Mouse (Mus musculus) ES-Bruce4 (cell line): ENCODE measurements around the gene Gm5926. TPM values are rescaled to one million over a fixed set of nuclear protein-coding genes. Genes with fewer than 3 reads are reported as not detected.
"Not testable (repeated sequence)": the region's sequence is repeated elsewhere in the genome, so short reads cannot be mapped to it uniquely, and the experiment has no call there.

Experiments
- H3K27ac ChIP-seq: 2 replicates; pipeline ENCODE4 v1.5.1; 2012; ENCODE audit warnings: low read length, inconsistent platforms; ENCODE audit not compliant: insufficient read depth
- H3K27me3 ChIP-seq: 2 replicates; pipeline ENCODE4 v1.6.1; 2012; ENCODE audit warnings: mild to moderate bottlenecking, low read length, inconsistent platforms; ENCODE audit not compliant: control insufficient read depth, poor library complexity, insufficient read depth, severe bottlenecking
- H3K36me3 ChIP-seq: 2 replicates; pipeline ENCODE4 v1.6.1; 2012; ENCODE audit warnings: inconsistent platforms, mild to moderate bottlenecking, low read length, moderate library complexity; ENCODE audit not compliant: control insufficient read depth, poor library complexity, insufficient read depth, severe bottlenecking
- H3K4me1 ChIP-seq: one replicate; pipeline ENCODE4 v1.8.1; 2011; ENCODE audit warnings: low read length; ENCODE audit not compliant: control insufficient read depth, insufficient read depth
- H3K4me3 ChIP-seq: 2 replicates; pipeline ENCODE4 v1.5.1; 2011; ENCODE audit warnings: low read depth, mild to moderate bottlenecking, low read length
- H3K9ac ChIP-seq: 2 replicates; pipeline ENCODE4 v1.6.1; 2012; ENCODE audit warnings: low read depth, mild to moderate bottlenecking, inconsistent platforms; ENCODE audit not compliant: poor library complexity, severe bottlenecking
- H3K9me3 ChIP-seq: replicated peaks from 2 replicates; pipeline ENCODE4 v1.6.1; 2012; ENCODE audit warnings: mild to moderate bottlenecking, low read length, inconsistent platforms; ENCODE audit not compliant: control insufficient read depth, poor library complexity, insufficient read depth, severe bottlenecking
- polyA plus RNA-seq: library from polyadenylated mRNA; stranded (reverse); fragments of >200 nt; gene quantifications from 2 replicates; pipeline ENCODE4 v1.2.4, GENCODE M21; 2011; ENCODE audit warnings: low read depth; ENCODE audit not compliant: missing spikeins, insufficient read depth, insufficient read length

Gm5926 gene
- not detected in 2 replicates for polyA plus RNA-seq

DNA sequence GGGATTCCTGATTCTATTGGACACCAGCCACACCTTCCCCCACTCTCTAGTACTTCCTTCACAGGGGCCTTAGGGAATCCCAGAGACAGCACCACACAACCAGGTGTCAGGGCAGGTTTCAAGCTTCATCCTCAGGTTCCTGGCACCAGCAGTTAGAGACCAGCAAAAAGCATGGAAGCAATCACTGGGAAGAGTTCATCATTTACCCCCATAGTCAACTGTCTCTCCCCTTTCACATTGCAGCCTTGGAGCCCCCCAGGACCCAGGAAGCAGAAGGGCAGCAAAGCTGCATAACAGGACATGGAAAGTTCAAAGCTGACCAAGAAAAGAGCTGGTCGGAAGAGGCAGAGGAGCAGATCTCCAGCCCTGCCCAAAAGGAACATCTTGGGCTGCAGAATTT is at the start of gene Gm5926:
Gene Gm5926 (plus strand): TSS at position 301 of the 400 bp plus-strand sequence.
- H3K36me3 ChIP-seq, H3K27me3 ChIP-seq, H3K9me3 ChIP-seq, H3K27ac ChIP-seq, H3K4me1 ChIP-seq, H3K4me3 ChIP-seq, H3K9ac ChIP-seq: not testable (repeated sequence)

DNA sequence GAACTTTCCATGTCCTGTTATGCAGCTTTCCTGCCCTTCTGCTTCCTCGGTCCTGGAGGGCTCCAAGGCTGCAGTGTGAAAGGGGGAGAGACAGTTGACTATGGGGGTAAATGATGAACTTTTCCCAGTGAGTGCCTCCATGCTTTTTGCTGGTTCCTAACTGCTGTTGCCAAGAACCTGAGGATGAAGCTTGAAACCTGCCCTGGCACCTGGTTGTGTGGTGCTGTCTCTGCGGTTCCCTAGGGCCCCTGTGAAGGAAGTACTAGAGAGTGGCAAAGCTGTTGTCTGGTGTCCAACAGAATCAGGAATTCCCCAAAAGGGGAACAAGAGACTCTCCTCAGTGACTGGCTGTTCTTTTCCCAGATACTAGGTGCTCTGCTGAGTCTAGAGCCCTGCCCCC is 49.5 kb upstream of the Gm5926 start:
- H3K36me3 ChIP-seq, H3K4me3 ChIP-seq, H3K27me3 ChIP-seq, H3K9me3 ChIP-seq, H3K9ac ChIP-seq, H3K4me1 ChIP-seq, H3K27ac ChIP-seq: not testable (repeated sequence)

DNA sequence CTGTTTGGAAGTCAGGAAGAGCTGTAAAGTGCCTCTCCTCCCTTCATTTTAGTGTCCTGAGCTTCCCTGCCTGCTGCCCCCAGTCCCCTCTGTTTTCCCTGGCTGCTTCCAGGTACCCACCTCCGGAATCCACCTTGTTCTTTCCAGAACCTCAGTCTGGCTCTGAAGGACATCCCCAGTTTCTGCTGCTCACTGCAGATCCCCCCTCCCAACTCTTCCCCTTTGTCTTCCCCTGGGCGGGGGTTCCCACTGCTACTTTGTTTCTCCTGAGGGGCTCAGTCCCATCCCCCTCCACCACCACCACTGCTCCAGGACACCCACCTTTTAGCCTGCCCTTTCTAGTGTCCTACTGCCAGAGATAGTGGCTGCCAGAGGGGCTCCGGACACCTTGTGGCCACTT is 49.1 kb upstream of the Gm5926 start:
- H3K9me3 ChIP-seq, H3K36me3 ChIP-seq, H3K4me3 ChIP-seq, H3K4me1 ChIP-seq, H3K27ac ChIP-seq, H3K27me3 ChIP-seq, H3K9ac ChIP-seq: not testable (repeated sequence)

Other genes starting within 250 kb of the Gm5926 start
- not detected in 2 replicates for gene Btbd35f1, start 90.7 kb upstream of the Gm5926 start, polyA plus RNA-seq
- gene Btbd35f21, start 75.4 kb downstream of the Gm5926 start, polyA plus RNA-seq, result not detected in 2 replicates
- gene Btbd35f30, start 243.9 kb downstream of the Gm5926 start, polyA plus RNA-seq, result not detected in 2 replicates